Mouse (Mus musculus) WW6 (cell line): Measurements from ENCODE around the gene Pcgf3.

ENCODE experiments used
- DNase-seq: peaks from one replicate; pipeline ENCODE4 v3.0.0-alpha.2; 2013; ENCODE audit warnings: low read depth, low spot score

Gene Pcgf3

DNA sequence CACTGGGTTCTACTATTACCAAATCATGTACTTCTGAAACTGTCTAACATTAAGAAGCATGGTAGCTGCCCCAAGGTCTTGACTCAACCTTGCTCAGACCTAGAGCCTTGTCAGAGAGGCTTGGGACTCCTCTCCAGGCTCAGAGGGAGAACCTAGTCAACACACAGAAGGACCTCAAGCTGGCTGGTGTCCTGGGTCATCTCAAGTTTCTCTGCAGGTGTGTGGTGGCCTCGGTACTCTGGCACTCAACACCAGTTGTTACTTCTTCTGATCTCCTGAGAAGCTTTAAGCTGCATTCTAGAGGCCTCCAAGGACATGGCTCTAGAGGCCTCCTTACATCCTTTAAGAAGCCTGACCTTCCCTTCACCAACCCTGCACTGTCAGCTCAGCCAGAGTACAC, 93.0 kb downstream of the Pcgf3 start:
- no peak for DNase-seq
